Mouse (Mus musculus): ENCODE measurements around the gene Doc2g. TPM values are rescaled to one million over a fixed set of nuclear protein-coding genes. Genes with fewer than 3 reads are reported as not detected.

The Doc2g gene
- polyA plus RNA-seq, 1 experiment, result 2.1 TPM

GRCm38 (mm10) chr19:4011086-4011485 lies 8.0 kb downstream of the Doc2g start:
- no peak overlapping the region for H3K27ac ChIP-seq (ENCODE audit: insufficient read depth, low read length)
- H3K4me1 ChIP-seq (ENCODE audit: control insufficient read depth, insufficient read depth, low read length), result peaks cover 2% of the 10 kb centered on the region; the same call in 1 of the 2 replicates
- H3K4me3 ChIP-seq (ENCODE audit: insufficient read depth, low read length), result no peak overlapping the region
- no peak for TF ChIP-seq CTCF (IDR thresholded peaks at IDR 0.05; ENCODE audit: borderline replicate concordance, insufficient read depth, low read length)
- no peak for TF ChIP-seq POLR2A (IDR thresholded peaks at IDR 0.05; ENCODE audit: low read depth, low read length)

- Histone ChIP-seq H3K4me3 (ENCODE audit: insufficient read depth, low read length) (peak within 1 kb of the TSS; percentile 77), H3K27ac (ENCODE audit: insufficient read depth, low read length) (no peak within 1 kb of the TSS), H3K4me1 (ENCODE audit: control insufficient read depth, insufficient read depth, low read length) (peaks cover 2% of the 10 kb centered on the region; the same call in 1 of the 2 replicates)
- TF ChIP-seq CTCF (IDR thresholded peaks at IDR 0.05; ENCODE audit: borderline replicate concordance, insufficient read depth, low read length), result peak; percentile 56; the same call in 1 of the 2 replicates
- peak; percentile 64 for TF ChIP-seq POLR2A (IDR thresholded peaks at IDR 0.05; ENCODE audit: low read depth, low read length)
These were observed 9.4 kb downstream of the Doc2g start, which contains the start of gene Ndufv1 for GRCm38 (mm10) chr19:4012432-4013022. Gene Ndufv1, minus strand, starts transcription at chr19:4012806.

GRCm38 (mm10) chr19:4013066-4013465 lies 10.0 kb downstream of the Doc2g start:
- TF ChIP-seq POLR2A (IDR thresholded peaks at IDR 0.05; ENCODE audit: low read depth, low read length), result no peak
- no peak for TF ChIP-seq CTCF (IDR thresholded peaks at IDR 0.05; ENCODE audit: borderline replicate concordance, insufficient read depth, low read length)
- Histone ChIP-seq H3K4me1 (ENCODE audit: control insufficient read depth, insufficient read depth, low read length) (peaks cover 2% of the 10 kb centered on the region; the same call in 1 of the 2 replicates), H3K4me3 (ENCODE audit: insufficient read depth, low read length) (0 out of 2 replicates have a peak overlapping the region, but pooled peaks have one; percentile 16), H3K27ac (ENCODE audit: insufficient read depth, low read length) (no peak overlapping the region)

GRCm38 (mm10) chr19:4014802-4015201 lies 11.7 kb downstream of the Doc2g start:
- H3K27ac ChIP-seq (ENCODE audit: insufficient read depth, low read length), result no peak overlapping the region
- TF ChIP-seq POLR2A (IDR thresholded peaks at IDR 0.05; ENCODE audit: low read depth, low read length) (no peak), CTCF (IDR thresholded peaks at IDR 0.05; ENCODE audit: borderline replicate concordance, insufficient read depth, low read length) (no peak)
- no peak overlapping the region for H3K4me3 ChIP-seq (ENCODE audit: insufficient read depth, low read length)

GRCm38 (mm10) chr19:4015635-4016034 lies 12.5 kb downstream of the Doc2g start:
- Histone ChIP-seq H3K4me3 (ENCODE audit: insufficient read depth, low read length) (no peak overlapping the region), H3K4me1 (ENCODE audit: control insufficient read depth, insufficient read depth, low read length) (peaks cover 2% of the 10 kb centered on the region; the same call in 1 of the 2 replicates), H3K27ac (ENCODE audit: insufficient read depth, low read length) (no peak overlapping the region)
- TF ChIP-seq POLR2A (IDR thresholded peaks at IDR 0.05; ENCODE audit: low read depth, low read length) (no peak), CTCF (IDR thresholded peaks at IDR 0.05; ENCODE audit: borderline replicate concordance, insufficient read depth, low read length) (no peak)

More at GRCm38 (mm10) chr19:4014802-4015201, 11.7 kb downstream of the Doc2g start:
- peaks cover 2% of the 10 kb centered on the region; the same call in 1 of the 2 replicates for H3K4me1 ChIP-seq (ENCODE audit: control insufficient read depth, insufficient read depth, low read length)

GRCm38 (mm10) chr19:4017921-4018587 lies 14.9 kb downstream of the Doc2g start:
- Histone ChIP-seq H3K4me3 (ENCODE audit: insufficient read depth, low read length) (no peak overlapping the region), H3K4me1 (ENCODE audit: control insufficient read depth, insufficient read depth, low read length) (no peaks in the 10 kb centered on the region), H3K27ac (ENCODE audit: insufficient read depth, low read length) (no peak overlapping the region)
- no peak for TF ChIP-seq POLR2A (IDR thresholded peaks at IDR 0.05; ENCODE audit: low read depth, low read length)
- no peak for TF ChIP-seq CTCF (IDR thresholded peaks at IDR 0.05; ENCODE audit: borderline replicate concordance, insufficient read depth, low read length)

- Histone ChIP-seq H3K4me1 (ENCODE audit: control insufficient read depth, insufficient read depth, low read length) (no peaks in the 10 kb centered on the region), H3K27ac (ENCODE audit: insufficient read depth, low read length) (no peak overlapping the region), H3K4me3 (ENCODE audit: insufficient read depth, low read length) (no peak overlapping the region)
- TF ChIP-seq CTCF (IDR thresholded peaks at IDR 0.05; ENCODE audit: borderline replicate concordance, insufficient read depth, low read length), result peak; percentile 58; the same call in 1 of the 2 replicates
- TF ChIP-seq POLR2A (IDR thresholded peaks at IDR 0.05; ENCODE audit: low read depth, low read length), result no peak
These were observed 15.8 kb downstream of the Doc2g start for GRCm38 (mm10) chr19:4018743-4019583.

GRCm38 (mm10) chr19:4023185-4023584 lies 20.1 kb downstream of the Doc2g start:
- Histone ChIP-seq H3K4me3 (ENCODE audit: insufficient read depth, low read length) (no peak overlapping the region), H3K4me1 (ENCODE audit: control insufficient read depth, insufficient read depth, low read length) (no peaks in the 10 kb centered on the region), H3K27ac (ENCODE audit: insufficient read depth, low read length) (no peak overlapping the region)
- TF ChIP-seq POLR2A (IDR thresholded peaks at IDR 0.05; ENCODE audit: low read depth, low read length), result no peak
- TF ChIP-seq CTCF (IDR thresholded peaks at IDR 0.05; ENCODE audit: borderline replicate concordance, insufficient read depth, low read length), result no peak

- no peak for TF ChIP-seq POLR2A (IDR thresholded peaks at IDR 0.05; ENCODE audit: low read depth, low read length)
- TF ChIP-seq CTCF (IDR thresholded peaks at IDR 0.05; ENCODE audit: borderline replicate concordance, insufficient read depth, low read length), result no peak
- Histone ChIP-seq H3K27ac (ENCODE audit: insufficient read depth, low read length) (no peak overlapping the region), H3K4me3 (ENCODE audit: insufficient read depth, low read length) (no peak overlapping the region)
These were observed 24.5 kb downstream of the Doc2g start for GRCm38 (mm10) chr19:4027576-4027975.

More at GRCm38 (mm10) chr19:4027576-4027975, 24.5 kb downstream of the Doc2g start:
- H3K4me1 ChIP-seq (ENCODE audit: control insufficient read depth, insufficient read depth, low read length), result no peaks in the 10 kb centered on the region

Measured in embryonic fibroblast, embryonic 13.5 days (primary cell).